Mouse (Mus musculus) small intestine, adult 10 weeks (tissue): ENCODE measurements around the gene Dhdh. TPM values are rescaled to one million over a fixed set of nuclear protein-coding genes. Genes with fewer than 3 reads are reported as not detected.

Experiments
- polyA plus RNA-seq: library from polyadenylated mRNA; stranded (reverse); fragments of 350-450 nt; fragmentation: Illumina TruSeq; extraction: RNeasy Lipid Tissue Mini Kit (QIAGEN cat#74804); gene quantifications from one replicate; pipeline ENCODE4 v1.2.3, GENCODE M21; 2014; ENCODE audit warnings: low replicate concordance

Dhdh gene
- polyA plus RNA-seq, result 1.6 TPM

DNA sequence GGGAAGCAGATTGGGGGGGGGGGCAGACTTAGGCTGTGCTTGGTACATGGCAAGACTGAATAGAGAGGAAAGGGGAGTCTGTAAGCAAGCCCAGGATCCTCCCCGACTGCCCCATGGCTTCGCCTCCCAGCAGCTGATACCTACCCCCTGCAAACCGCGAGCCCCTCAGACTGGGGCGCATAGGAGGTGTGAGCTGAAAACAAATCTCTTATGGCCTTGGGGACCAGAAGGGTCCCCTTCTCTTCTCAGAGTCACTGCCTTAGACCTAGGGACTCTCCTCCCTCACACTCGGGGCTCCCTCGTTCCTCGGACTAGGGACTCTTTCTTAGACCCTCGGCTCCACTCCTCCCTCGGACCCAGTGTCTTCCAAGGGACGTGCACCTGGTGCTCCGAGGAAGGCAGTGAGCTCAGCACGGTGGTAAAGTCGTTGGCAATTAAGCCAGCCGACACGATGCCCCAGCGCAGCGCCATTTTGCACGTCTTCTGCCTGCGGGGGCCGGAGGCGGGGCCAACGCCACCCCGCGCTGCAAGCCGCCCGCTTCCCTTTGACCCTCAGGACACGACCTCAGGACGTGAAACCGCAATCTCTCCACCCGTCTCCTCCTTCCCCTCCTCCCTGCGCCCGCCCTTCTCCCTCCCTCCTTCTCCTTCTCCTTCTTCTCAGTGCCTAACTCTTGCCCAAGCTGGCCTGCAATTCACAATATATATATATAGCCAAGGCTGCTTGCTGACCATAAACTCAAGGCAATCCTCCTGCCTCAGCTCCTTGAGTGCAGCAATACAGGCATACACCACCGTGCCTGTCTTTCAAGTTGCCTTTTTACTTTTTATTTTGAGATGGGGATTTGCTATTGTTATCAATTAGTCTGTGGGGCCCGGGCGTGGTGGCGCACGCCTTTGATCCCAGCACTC, at the start of gene Dhdh:
Gene Dhdh, minus strand, starts transcription at position 513 of the 912 bp plus-strand sequence.

DNA sequence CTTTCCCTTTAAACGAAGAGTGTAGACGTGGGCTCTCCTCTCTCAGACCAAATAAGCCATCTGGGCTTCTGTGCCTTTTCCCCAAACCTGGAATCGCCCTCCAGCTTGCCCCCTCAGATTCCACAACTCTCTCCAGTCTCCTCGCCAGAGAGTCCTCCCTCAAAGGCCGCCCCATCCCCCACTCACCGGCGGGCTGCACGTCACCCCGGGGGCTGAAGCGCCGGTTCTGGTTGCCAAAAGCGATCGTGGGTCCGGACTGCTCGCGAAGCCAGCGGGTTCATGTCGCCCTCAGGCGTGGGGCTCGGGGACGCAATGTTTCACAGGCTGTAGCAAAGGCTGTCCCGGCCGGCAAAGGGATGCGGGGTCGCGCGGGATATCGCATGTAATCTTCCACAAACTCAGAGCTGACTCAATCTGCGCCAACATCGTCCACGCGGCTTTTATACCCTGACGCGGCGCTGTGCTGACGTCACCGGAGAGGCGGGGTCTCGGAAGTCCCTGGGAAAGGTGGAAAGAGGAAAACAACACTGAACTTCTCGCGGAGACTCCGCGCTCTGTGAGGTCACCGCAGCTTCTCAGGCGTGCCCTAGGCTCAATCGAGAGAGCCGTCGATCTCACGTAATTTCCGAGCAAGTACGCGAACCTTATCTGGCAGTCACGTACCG, 37.3 kb upstream of the Dhdh start, which contains the start of the genes Ppp1r15a and Plekha4:
Gene Ppp1r15a, minus strand, starts transcription at position 460 of the 665 bp plus-strand sequence.
Gene Plekha4, plus strand, starts transcription at position 522 of the 665 bp plus-strand sequence.

DNA sequence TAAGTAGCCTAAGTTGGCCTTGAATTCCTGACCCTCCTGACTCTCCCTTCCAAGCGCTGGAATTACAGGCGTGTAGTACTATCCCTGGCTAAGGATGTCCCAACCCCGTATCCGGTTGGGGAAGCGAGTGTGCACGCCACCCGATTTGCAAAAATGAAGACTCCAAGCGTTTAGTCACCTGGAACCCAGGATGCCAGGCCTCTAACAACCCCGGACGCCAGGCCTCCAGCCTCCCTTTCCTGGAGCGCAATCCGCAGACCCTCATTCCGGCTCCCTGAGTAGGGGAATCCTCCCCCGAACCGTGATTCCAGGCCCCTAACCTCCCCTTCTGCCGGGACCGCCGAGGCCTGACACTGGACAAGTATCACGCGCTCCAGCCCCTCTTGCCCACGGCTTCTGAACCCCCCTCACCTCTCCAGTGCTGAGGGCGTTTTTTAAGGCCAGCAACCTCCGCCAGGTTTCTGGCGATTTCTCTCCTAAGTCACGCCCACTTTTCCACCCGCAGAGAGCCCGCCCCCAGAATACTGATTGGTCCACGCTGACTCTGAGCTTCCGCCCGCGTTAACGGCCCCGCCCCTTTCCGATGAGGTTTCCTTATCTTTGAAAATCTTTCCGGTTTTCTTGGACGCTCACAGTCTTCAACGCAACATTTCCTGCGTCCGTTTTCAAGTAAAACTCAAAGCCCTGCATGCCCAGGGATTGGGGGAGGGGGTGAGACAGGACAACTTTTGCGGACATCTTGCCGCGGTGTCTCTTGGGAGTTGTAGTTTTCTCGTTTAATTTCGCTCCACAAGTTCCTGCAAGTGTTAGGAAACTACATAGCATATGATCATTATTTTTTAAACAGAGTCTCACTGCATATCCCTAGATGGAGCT, 21.5 kb upstream of the Dhdh start, which contains the start of gene Nucb1:
Gene Nucb1, minus strand, starts transcription at position 495 of the 876 bp plus-strand sequence.

DNA sequence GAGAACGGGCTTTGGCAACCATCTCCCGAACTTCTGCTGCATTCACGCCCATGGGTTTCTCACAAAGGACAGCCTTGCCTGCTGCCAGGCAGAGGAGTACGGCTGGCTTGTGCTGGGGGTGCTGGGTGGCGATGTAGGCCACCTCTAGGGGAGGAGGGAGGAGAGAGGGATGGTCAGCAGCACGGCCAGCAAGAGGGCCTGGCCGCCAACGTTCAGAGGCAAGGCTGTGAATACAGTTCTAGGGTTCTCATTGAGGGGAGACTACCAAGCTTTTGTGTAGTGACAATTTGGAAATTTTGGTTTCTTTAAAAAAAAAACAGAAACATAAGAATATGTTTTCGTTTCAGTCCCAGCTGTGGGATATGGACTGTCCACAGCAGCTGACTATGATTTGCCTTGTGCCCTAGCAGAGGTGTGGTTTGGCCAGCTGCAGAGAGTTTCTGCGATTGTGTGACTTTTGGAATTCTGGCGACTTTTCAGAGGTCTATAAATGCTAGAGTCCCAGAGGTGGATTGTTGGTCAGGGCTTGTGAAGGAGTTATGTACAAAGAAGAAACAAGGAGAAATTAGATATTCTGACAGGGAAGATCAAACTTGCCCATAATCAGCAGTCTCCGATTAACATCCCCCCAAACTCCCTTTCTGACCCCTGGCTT, 1.7 kb downstream of the Dhdh start, which contains the start of gene Gm45808:
Gene Gm45808, minus strand, starts transcription at position 51 of the 655 bp plus-strand sequence.

DNA sequence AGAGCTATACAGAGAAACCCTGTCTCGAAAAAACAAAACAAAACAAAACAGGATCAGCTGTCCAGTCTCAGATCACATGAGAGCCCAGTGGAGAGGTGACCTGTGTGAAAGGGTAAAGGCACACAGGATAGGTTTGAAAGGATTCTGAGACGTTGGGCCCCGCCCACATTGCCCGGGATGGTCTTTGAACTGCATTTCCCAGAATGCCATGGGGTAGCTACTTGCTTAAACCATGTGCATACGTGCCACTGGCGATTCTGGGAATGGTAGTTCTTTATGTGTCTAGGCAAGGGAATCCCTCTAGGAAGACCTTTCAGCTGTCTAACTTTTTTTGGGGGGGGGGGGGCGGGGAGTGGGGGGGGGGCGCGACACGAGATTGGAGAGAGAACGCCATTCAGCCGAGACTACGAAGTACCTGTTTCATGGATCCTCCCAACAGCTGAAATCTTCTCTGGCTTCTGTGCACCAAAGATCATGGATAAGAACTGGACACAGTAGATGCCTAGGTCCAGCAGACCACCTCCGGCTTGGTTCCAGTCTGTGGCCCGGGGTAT, 7.2 kb downstream of the Dhdh start, which contains the start of gene Tulp2:
Gene Tulp2, plus strand, starts transcription at position 504 of the 554 bp plus-strand sequence.

DNA sequence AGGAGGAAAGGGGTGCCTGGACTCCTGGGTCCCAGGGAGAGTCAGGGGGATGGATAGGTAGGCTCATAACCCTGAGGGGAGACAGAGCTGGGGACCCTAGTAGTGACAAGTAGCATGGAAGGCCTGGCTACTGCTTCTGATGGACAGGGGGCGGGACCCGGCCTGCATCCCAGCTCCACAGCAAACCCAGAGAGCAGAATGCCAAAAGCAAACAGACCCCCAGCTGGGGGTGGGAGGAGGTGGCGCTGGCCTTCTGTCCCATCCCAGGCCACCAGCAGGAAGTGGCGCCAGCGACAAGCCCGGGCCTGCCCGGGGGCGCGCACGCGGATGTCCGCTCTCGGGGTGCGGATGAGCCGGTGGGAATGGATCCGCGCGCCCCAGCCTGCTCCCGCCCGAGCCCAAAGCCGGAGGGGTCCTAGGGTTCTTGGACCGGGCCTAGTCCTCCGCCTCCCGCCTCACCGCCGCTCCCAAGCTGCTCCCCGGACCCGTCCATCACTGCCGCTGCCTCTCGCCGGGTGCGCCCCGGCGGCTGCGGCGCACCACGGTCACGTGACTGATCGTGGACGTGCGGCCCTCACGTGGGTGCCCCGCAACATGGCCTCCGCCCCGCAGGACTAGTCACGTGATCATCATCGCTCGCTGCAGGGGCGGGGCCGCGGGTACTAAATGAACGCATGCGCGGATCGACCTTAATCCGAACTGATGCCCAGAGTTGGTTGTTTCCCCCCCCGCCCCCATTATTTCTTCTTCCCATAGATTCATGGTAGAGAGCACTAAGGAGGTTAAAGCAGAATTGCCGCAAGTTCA, 22.1 kb downstream of the Dhdh start, which contains the start of gene Bax:
Gene Bax, minus strand, starts transcription at position 616 of the 807 bp plus-strand sequence.

DNA sequence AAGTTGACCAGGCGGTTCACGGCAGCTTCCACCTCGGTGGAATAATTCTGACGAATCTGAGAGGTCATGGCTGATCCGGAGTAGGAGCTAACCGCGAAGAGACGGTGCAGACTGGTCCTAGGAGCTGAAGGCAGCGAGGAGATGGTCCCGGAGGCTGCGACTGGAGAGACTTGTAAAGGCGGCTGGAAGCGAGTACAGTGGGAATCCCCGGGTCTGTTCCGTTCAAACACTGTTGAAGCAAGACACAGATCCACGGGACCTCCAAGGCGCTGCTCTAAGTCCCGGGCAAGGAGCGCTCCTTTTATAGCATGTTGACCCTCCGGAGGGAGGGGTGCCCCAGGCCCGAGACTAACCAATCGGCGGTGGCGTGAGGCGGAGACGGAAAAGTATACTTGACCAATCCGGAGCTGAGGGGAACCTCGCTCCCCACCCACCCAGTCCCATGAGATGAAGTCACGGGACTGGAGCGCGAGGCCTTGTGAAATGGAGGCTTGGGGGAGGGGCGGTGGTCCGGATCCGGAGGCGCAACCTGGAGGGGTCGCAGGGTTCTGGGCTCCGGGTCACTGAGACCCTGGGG, 29.0 kb downstream of the Dhdh start, which contains the start of gene Ftl1:
Gene Ftl1, minus strand, starts transcription at position 321 of the 577 bp plus-strand sequence.

DNA sequence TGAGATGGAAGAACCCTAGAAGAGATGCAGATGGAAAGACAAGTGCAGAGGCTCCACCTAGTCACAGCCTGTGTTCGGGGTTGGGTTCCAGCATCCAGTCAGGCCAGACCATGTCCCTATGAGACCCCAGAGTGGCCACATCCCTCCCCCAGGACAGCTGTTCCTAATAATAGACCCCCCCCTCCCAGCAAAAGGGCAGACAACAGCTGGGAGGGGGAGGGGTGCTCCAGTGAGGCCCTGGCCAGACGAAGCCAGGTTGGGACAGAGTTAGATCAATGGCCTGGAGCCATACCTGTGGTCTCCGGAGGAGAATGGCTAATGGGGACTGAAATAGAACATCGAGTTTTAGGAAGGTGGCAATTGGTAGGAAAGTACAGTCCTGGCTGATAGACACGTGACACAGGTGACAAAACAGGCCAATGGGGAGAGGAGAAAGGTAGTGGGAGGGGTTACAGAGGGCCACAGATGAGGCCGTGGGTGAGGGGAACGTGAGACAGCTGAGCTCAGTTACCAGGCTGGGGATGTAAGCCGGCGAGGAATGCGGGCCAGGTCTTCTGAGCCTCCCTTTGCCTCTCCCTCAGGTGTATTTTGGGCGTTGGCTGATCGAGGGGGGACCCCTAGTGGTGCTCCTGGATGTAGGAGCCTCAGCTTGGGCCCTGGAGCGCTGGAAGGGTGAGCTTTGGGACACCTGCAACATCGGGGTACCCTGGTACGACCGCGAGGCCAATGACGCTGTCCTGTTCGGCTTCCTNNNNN, 50.9 kb downstream of the Dhdh start, which contains the start of gene Ruvbl2:
Gene Ruvbl2, minus strand, starts transcription at position 576 of the 756 bp plus-strand sequence.

DNA sequence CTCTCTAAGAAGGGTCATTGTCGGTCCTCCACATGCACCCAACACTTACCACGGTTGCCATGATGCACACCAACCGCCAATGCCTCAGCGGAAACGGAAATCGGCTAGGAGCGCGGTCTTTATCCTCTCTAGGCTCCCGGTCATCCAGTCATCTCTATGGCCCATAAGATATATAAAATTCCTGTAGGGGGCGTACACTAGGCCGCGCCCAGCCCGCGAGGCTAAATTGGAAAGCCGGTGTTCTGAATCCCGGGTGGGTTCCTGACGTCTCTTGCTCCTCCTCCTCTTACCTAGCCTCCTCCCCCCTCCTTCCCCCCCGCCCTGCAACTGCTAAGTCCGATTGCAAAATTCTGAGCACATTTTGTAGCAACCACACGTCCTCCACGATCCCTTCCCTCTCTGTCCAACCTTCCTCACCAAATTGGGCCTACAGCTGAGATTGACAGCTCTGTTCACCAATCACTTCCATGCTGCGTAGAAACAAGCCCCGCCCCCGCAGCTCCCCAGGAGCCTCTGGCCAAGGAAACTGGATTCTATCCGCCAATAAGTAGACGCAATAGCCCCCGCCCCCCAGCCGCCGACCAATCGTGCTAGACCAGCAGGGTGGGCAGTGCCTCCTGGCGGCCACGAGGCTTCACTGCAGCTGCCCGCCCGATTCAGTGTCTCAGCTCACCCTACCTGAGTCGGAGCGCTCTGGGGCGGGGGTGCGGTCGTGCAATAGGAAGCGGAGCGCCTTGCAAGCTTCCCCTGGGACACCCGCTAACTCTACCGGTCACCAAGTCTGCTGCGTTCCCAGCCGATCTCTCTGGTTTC, 54.2 kb downstream of the Dhdh start, which contains the start of gene Gys1:
Gene Gys1, plus strand, starts transcription at position 642 of the 813 bp plus-strand sequence.

Other genes with a start within 250 kb of the Dhdh start
- gene Cd37, start 249.7 kb downstream of the Dhdh start, polyA plus RNA-seq, result 2.0 TPM
- not detected for gene Slc6a16, start 247.7 kb downstream of the Dhdh start, polyA plus RNA-seq
- gene Slc6a21, start 211.3 kb downstream of the Dhdh start, polyA plus RNA-seq, result not detected
- gene Trpm4, start 155.0 kb downstream of the Dhdh start, polyA plus RNA-seq, result 3.0 TPM
- gene Hrc, start 153.5 kb downstream of the Dhdh start, polyA plus RNA-seq, result not detected
- not detected for gene Ppfia3, start 121.8 kb downstream of the Dhdh start, polyA plus RNA-seq
- gene Lin7b, start 118.2 kb downstream of the Dhdh start, polyA plus RNA-seq, result not detected
- gene Snrnp70, start 93.1 kb downstream of the Dhdh start, polyA plus RNA-seq, result 55.6 TPM
- not detected for gene Kcna7, start 83.2 kb downstream of the Dhdh start, polyA plus RNA-seq
- not detected for gene Ntf5, start 75.1 kb downstream of the Dhdh start, polyA plus RNA-seq
- not detected for gene Lhb, start 68.0 kb downstream of the Dhdh start, polyA plus RNA-seq
- gene Gys1, start 54.0 kb downstream of the Dhdh start, polyA plus RNA-seq, result 1.0 TPM
- gene Ruvbl2, start 50.7 kb downstream of the Dhdh start, polyA plus RNA-seq, result not detected
- 6.2 TPM for gene Ftl1, start 28.9 kb downstream of the Dhdh start, polyA plus RNA-seq
- 1.2 TPM for gene Bax, start 21.9 kb downstream of the Dhdh start, polyA plus RNA-seq
- gene Tulp2, start 6.9 kb downstream of the Dhdh start, polyA plus RNA-seq, result not detected
- not detected for gene Gm45808, start 2.0 kb downstream of the Dhdh start, polyA plus RNA-seq
- 48.1 TPM for gene Nucb1, start 21.6 kb upstream of the Dhdh start, polyA plus RNA-seq
- 0.59 TPM for gene Ppp1r15a, start 37.5 kb upstream of the Dhdh start, polyA plus RNA-seq
- not detected for gene Plekha4, start 37.5 kb upstream of the Dhdh start, polyA plus RNA-seq
- not detected for gene Hsd17b14, start 66.1 kb upstream of the Dhdh start, polyA plus RNA-seq
- 0.93 TPM for gene Bcat2, start 81.3 kb upstream of the Dhdh start, polyA plus RNA-seq
- not detected for gene Fgf21, start 126.7 kb upstream of the Dhdh start, polyA plus RNA-seq
- gene Fut1, start 128.5 kb upstream of the Dhdh start, polyA plus RNA-seq, result not detected
- not detected for gene Izumo1, start 133.0 kb upstream of the Dhdh start, polyA plus RNA-seq
- gene Rasip1, start 138.7 kb upstream of the Dhdh start, polyA plus RNA-seq, result not detected
- gene Mamstr, start 151.2 kb upstream of the Dhdh start, polyA plus RNA-seq, result not detected
- 0.22 TPM for gene Fut2, start 177.6 kb upstream of the Dhdh start, polyA plus RNA-seq
- not detected for gene Ntn5, start 195.2 kb upstream of the Dhdh start, polyA plus RNA-seq
- gene Sec1, start 205.6 kb upstream of the Dhdh start, polyA plus RNA-seq, result not detected
- not detected for gene Car11, start 211.0 kb upstream of the Dhdh start, polyA plus RNA-seq
- 3.8 TPM for gene Dbp, start 216.3 kb upstream of the Dhdh start, polyA plus RNA-seq
- gene Rpl18, start 226.7 kb upstream of the Dhdh start, polyA plus RNA-seq, result 1.6 TPM
- gene Sphk2, start 229.2 kb upstream of the Dhdh start, polyA plus RNA-seq, result 1.3 TPM
- gene Fam83e, start 232.4 kb upstream of the Dhdh start, polyA plus RNA-seq, result 3.8 TPM
- not detected for gene Spaca4, start 237.0 kb upstream of the Dhdh start, polyA plus RNA-seq